Mouse (Mus musculus): ENCODE results near the gene Cmtm4.

Cmtm4 gene

DNA sequence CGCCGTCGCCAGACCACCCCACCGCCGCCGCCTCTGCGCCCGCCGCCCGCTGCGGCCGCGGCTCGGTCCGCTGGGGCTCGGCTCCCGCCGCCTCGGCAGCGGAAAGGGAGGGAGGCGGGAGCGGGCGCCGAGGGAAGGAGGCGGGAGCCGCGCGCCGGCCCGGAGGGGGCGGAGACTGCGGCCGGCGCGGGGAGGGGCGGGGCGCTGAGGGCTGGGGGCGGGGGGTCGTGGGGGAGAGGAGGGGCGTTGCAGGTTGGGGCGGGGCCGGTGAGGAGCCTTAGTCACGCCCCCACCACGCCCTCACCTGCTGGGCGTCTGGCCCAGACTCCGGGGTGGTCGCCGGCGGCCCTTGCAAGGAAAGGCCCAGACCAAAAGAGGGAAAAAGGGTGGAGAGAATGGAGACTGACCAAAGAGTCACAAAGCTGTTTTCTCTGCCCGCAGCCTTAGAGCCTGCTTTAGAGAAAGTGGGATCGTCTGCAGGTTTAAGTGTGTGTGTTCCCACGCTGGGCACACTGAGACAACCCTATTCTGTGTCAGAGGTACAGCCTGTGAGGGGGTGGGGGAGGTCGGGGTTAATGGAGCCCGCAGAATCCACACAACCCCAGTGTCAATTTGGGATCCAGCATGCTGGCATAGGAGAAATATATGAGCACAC, at the start of gene Cmtm4:
Gene Cmtm4, minus strand, starts transcription at position 105 of the 655 bp plus-strand sequence.
- in situ Hi-C loops (cut with MboI; ENCODE audit: unreplicated experiment in 2 of 2) = no loop called here

DNA sequence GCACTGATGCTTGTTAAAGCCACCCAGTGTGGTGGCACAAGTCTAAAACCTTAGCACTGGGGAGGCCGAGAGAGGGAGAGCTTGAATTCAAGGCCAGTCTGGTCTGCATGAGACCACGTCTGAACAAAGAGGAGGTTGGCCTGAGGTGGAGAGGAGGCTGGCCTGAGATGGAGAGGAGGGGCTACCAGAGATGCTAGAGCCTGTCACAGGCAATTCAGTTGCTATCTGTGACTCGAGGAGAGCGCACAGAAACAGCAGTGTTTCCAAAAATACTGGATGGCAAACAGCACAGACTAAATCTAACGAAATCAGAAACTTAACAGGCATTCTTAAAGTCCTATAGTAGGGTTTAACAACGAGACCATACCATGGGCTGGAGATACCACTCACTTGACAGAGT, 49.6 kb upstream of the Cmtm4 start:
- in situ Hi-C loops (cut with MboI; ENCODE audit: unreplicated experiment in 2 of 2) = loop anchor here in 1 of 2 experiments (10.0 kb wide), 3 partner anchors 90 to 350 kb away; partner anchors contain the start of genes Car7 and Nae1

DNA sequence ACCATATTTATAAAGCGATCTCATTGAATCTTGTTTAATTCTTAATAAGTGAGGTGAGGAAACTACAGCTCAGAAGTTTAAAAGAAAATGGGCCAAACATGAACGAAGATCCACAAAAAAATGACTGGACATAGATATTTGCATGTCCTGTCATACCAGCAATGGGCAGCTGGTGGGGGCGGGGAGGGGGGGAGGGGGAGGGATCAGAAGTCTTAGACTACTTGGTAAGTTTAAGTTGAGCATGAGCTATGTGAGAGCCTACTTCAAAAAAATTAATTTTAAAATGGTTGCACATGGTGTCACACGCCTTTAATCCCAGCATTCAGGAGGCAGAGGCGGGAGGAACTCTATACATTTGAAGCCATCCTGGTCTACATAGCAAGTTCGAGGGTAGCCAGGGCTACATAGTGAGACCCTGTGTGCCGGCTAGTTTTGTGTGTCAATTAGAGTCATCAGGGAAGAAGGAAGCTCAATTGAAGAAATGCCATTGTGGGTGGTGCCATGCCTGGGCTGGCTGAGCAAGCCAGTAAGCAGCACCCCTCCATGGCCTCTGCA, 47.6 kb upstream of the Cmtm4 start:
- in situ Hi-C loops (cut with MboI; ENCODE audit: unreplicated experiment in 2 of 2) = loop anchor here (5.0 to 10.0 kb wide), 4 partner anchors 92 to 348 kb away; partner anchors contain the start of genes Car7 (in 1 of the 2) and Nae1 (in 1 of the 2)

DNA sequence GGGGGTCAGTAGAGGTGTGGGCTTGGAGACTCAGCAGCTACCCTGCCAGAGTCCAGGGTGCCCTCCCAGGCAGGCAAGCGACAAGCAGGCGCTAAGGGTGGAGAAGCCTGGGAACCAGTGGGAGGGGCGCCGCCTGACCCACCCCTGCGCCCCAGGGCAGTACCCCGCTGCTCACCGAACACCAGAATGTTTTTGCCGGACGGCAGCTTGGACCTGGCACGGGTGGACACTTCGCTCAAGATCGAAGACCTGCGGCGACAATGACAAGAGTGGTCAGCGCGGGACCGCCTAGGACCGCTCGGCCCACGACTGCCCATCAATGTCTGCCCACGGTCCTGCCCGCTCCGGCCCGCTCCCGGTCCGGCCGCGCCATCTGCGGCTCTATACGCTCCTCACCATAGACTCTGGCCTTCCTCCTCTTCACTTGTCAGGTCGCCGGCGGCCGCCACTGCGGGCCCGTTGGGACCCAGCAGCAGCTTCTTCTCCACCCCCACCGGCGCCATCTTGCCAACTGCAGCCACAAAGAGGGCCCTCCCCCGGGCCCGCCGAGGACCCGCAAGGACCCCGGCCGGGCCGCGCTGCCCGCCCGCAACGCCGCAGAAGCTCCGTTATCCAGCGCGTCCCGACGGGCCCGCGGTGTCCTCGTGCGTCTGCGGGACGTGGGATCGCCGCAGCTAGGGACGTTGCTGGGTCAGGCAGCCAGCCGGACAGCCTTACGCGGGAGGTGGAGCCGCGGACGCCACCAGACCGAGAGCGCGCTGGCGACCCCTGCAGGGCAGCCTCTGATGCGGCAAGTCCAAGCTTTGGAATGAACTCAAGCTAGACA, 46.9 kb upstream of the Cmtm4 start, which contains the start of gene Dync1li2:
Gene Dync1li2, minus strand, starts transcription at position 749 of the 826 bp plus-strand sequence.
- in situ Hi-C loops (cut with MboI; ENCODE audit: unreplicated experiment in 2 of 2) = loop anchor here (5.0 to 10.0 kb wide), 4 partner anchors 92 to 348 kb away; partner anchors contain the start of genes Car7 (in 1 of the 2) and Nae1 (in 1 of the 2)

DNA sequence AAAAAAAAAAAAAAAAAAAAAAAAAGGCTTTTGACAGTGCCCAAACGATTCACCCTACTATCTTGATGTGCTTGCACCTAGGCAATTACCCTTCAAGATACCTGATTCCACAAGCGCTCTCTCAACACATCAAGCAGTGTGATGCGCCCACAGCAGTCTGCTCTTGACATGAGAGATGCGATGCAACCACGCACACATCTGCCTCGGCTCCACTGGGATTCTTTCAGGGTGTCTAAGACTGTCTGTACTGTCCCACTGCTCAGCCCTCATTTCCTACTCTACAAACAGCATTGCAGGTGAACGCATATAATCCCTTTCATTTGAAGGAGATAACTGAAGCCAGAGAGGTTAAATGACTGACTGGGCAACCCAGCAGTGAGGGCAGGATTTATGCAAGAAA, 46.0 kb upstream of the Cmtm4 start:
- in situ Hi-C loops (cut with MboI; ENCODE audit: unreplicated experiment in 2 of 2) = loop anchor here (5.0 to 10.0 kb wide), 4 partner anchors 93 to 347 kb away; partner anchors contain the start of genes Car7 (in 1 of the 2) and Nae1 (in 1 of the 2)

DNA sequence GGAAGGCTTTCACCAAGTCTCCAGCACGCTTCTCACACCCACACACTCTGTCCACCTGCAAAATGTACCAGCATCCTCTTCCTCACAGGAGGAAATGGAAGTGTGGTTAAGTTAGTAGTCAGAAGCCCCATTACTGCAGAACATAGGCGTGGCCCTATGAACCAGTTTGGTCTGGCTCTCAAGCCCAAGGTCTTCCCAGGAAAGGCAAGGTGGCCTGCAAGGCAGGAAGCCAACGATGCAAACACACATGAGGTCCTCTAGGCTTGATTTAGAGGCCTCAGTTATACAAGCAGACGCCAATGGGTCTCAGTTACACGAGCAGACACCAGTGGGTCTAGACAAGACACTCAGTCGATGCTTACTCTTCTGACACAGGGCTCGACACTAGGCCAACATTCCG, 43.9 kb upstream of the Cmtm4 start:
- in situ Hi-C loops (cut with MboI; ENCODE audit: unreplicated experiment in 2 of 2) = loop anchor here in 1 of 2 experiments (5.0 kb wide), 1 partner anchor 97 kb away; no protein-coding TSS in a partner anchor

DNA sequence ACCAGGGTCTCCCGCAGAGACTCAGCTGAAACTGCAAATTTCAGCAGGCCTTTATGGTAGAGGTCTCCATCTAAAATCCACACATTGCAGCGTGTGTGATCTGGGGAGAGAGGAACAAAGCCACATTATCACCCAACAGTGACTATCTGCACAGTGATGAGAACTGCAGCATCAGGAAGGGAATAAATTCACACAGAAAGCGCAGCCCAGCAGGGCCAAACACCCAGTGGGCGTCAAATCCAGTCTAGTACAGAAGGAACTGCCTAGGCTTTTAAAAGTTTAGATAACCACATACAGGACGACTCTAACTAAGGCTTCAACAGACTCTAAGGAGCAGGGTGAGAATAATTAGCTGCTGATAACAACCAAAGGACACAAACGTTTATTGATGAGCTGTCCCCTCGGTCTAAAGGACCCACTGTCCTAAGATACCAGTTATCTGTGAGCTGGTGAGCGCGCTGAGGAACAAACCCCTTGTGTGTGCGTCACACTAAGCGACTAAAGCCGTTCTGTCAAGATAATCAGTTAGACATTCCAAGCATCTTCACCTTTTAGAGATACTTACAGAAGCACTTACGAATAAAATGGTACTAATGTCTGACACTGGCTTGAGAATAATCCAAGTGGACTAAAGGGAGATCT, 42.0 kb upstream of the Cmtm4 start:
- in situ Hi-C loops (cut with MboI; ENCODE audit: unreplicated experiment in 2 of 2) = loop anchor here in 1 of 2 experiments (5.0 kb wide), 1 partner anchor 95 kb away; no protein-coding TSS in a partner anchor

DNA sequence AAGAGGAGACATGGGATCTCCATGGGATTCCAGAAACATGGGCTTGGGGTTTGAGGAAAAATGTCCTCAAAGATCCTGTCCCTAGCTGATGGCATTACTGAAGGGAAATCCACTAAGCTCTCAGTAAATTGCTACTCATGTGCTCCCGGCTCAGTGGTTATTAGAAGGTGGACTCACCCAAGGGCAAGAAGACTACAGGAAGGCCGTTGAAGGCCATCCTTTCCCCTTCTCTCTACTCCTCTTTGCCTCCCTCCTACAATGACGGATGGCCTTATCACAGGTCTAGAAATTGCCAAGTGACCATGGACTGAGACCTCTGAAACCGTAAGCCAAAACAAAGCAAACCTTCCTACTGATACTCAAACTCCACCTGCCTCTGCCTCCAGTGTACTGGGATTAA, 41.0 kb upstream of the Cmtm4 start:
- in situ Hi-C loops (cut with MboI; ENCODE audit: unreplicated experiment in 2 of 2) = loop anchor here in 1 of 2 experiments (5.0 kb wide), 1 partner anchor 94 kb away; no protein-coding TSS in a partner anchor

DNA sequence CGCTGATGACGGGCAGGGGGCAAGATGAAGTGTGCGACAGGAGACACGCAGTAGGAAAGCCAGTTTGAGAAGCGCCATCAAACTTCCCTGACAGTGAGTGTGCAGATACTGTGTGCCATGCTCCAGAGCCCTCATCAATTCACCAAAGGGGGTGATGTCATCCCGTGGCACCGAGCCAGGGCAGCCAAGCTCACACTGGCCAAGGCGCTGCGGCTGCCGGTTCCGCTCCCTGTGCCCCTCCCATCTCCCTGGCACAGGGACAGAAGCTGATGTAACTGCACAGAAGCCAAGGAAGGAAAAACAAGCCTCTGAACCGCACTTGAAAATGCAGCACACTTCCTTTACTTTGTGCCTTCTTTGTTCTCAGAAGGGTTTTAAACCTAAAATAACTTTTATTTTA, 40.4 kb upstream of the Cmtm4 start:
- in situ Hi-C loops (cut with MboI; ENCODE audit: unreplicated experiment in 2 of 2) = loop anchor here in 1 of 2 experiments (5.0 kb wide), 1 partner anchor 94 kb away; no protein-coding TSS in a partner anchor

DNA sequence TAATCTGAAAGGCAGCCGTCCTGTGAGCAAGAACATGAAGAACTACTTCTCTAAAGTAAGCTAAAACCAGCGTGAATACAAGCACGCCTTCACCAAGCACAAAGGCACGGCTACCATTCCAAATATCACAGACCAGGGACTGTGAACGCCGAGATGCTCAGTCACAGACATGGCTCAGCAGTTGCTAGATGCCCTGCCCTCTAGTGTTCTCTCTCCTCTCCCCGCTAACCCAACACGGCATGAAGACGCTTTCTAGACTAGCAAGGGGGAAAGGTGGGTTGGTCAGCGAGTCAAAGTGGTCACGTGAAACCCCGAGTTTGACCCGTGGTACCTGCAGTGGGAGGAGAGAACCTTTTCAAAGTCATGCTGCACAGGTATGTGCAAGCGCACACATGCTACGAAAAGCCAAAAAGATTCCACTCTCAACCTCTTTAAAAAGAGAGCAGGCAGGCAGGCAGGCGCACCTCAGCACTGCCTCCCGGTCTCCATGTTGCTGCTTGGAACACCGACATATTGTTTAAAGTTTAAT, 39.3 kb upstream of the Cmtm4 start:
- in situ Hi-C loops (cut with MboI; ENCODE audit: unreplicated experiment in 2 of 2) = loop anchor here in 1 of 2 experiments (5.0 kb wide), 1 partner anchor 93 kb away; no protein-coding TSS in a partner anchor

DNA sequence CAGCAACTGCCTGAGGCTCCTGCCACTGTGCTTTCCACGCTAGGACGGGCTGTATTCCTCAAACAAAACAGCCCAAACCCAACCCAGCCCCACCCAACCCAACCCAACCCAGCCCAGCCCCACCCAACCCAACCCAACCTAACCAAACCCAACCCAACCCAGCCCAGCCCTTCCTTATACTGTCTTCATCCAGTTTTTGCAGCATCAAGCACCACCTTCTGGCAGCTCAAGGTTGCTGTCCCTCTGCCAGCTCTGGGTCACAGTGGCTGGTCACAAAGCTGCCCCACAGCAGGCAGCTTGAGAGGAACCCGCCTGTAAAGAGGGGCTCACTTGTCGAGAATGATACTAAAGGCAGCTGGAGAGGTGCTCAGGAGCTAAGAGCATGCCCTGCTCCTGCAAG, 38.7 kb upstream of the Cmtm4 start:
- in situ Hi-C loops (cut with MboI; ENCODE audit: unreplicated experiment in 2 of 2) = no loop called here

DNA sequence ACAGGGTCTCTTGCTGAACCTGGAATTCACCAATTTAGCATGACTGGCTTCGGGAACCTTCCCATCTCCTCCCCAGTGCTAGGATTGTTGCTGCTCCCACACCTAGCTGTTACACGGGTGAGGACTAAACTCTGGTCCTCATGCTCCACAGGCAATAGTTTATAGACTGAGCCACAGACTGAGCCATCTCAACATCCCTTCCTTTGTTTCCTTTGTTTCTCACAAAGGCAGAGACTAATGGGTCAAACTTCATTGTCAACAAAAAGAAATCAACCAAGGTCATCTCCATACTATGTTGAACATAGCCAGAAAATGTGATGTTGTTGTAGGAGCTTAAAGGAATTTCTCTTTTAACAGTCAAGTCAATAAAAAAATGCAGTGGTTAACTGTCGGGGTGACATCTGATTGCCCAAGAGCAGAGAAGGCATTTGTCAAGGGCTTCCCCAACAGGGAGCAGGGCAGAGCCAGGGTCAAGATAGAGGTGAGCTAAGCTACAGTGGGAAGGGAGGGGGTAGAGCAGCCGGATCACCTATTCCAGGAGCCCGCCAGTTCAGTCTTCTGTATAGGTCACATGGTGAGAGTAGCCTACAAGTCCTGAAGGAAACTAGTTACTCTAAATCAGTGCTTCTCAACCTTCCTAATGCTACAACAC, 37.7 kb upstream of the Cmtm4 start:
- in situ Hi-C loops (cut with MboI; ENCODE audit: unreplicated experiment in 2 of 2) = no loop called here

DNA sequence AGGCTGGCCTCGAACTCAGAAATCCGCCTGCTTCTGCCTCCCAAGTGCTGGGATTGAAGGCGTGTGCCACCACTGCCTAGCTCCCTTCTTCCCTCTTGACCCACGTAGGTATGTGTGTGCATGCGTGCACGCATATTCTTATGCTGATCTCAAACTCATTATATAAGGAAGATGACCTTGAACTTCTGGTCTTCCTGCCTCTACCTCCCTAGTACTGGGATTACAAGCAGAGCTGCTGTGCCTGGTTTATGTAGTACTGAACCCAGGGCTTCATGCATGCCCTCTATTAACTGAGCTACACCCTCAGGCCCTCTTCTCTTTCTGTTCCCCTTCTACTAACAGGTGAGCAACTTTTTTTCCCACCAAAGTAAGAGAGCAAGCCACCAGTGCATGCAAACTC, 37.0 kb upstream of the Cmtm4 start:
- in situ Hi-C loops (cut with MboI; ENCODE audit: unreplicated experiment in 2 of 2) = no loop called here

DNA sequence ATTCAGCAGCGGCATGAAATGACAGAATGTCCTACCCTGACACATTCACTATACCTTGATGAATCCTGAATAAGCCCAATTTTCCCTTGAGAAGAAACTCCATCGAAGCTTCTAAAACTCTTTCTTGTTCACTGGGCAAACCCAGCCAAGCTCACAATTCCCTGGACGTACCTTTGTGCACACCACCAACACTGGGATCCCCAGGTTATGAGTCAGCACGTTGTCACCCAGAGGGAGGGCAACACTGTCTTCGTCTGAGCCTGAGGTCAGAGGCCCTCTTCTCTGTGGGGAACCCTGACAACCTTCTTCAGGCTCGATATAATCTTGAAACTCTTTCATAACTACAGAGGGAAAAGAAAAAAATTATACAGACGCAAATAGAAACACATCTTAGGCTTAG, 34.6 kb upstream of the Cmtm4 start:
- in situ Hi-C loops (cut with MboI; ENCODE audit: unreplicated experiment in 2 of 2) = no loop called here

DNA sequence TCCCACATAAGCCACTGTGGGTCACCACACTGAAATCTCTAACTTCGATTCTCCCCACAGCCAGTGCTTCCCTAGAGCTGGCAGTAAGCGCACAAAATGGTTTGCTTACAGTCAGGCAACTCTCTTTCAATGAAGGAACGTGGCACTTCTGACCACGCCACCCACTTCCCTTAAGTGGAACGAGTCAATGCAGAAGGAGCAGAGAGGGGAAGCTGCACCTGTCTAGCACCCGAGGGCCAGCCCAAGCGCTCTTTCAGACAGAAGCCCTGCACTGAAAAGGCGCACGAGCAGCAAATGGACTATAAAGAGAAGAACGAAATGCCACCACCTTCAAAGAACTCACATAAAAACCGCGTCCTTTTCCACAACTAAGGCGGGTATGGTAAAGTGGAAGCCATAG, 32.1 kb upstream of the Cmtm4 start:
- in situ Hi-C loops (cut with MboI; ENCODE audit: unreplicated experiment in 2 of 2) = no loop called here

DNA sequence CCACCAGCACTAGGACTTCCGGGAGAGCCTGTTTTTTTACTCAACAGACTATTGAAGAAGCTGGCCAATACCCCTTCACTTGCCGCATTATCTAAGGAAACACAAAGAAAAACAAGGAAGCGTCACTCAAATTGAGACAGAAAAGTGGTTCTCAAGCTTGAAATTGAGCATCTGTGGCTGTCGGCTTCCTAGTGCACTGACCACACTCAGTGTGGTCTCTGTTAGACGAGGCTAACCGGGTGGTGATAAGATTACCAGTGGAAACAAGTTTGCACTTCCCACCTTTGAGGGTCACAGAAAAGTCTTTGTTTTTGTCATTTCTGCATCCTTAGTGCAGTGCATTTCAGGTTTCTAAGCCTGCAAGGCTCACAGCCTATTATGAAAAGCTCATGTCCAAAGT, 26.7 kb upstream of the Cmtm4 start:
- in situ Hi-C loops (cut with MboI; ENCODE audit: unreplicated experiment in 2 of 2) = loop anchor here in 1 of 2 experiments (25.0 kb wide), 1 partner anchor 160 kb away; the partner anchor contains the start of gene Cklf

DNA sequence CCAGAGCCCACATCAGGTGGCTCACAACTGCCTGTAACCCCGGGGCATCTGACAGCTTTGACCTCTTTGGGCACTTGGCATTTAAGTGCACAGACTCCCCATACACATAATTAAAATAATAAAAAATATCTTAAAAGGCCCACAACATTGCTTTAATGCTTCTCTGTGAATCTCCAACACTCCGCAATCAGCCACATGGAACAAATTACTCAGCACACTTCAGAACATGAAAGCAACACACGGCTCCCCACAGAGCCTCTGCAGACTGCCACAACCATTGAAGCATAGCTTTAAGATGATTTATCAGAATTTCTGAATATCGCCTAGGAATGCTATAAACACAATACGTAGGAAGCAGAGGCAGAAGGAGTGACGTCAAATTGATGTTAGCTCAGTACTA, 20.4 kb upstream of the Cmtm4 start:
- in situ Hi-C loops (cut with MboI; ENCODE audit: unreplicated experiment in 2 of 2) = loop anchor here in 1 of 2 experiments (25.0 kb wide), 1 partner anchor 154 kb away; the partner anchor contains the start of gene Cklf

DNA sequence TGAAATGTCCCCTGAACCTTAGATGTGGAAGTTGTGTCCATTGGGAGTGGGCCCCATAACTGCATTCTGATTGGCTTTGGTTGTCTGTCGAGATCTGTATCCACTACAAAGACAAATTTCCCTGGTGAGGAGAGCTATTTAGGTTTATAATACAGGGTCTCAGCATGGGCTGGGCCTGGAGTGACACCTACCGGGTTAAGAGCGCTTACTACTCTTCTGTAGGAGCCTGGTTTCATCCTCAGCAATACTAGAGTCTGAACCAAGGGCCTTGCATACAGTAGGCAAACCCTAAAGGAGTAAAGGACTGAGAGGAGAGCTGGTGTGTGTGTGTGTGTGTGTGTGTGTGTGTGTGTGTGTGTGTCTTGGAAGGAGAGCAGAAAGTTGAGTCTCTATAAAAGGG, 18.6 kb upstream of the Cmtm4 start:
- in situ Hi-C loops (cut with MboI; ENCODE audit: unreplicated experiment in 2 of 2) = loop anchor here in 1 of 2 experiments (25.0 kb wide), 1 partner anchor 152 kb away; the partner anchor contains the start of gene Cklf

DNA sequence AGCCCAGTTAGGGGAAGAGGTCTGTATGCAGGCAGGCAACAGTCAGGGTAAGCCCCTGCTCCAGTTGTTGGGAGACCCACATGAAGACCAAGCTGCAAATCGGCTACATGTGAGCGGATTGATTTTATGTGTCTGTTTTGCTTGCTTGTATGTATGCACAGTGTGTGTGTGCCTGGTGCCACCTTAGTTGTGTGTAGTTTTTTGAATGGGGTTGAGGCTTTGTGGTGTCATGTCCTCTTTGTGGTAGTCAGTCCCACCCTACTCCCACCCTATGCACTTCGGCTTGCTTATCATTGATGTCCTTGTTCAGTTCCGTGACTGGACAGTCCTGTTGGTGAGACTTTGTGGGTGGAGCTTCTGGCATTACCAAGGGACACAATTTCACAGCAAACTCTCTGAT, 18.2 kb upstream of the Cmtm4 start:
- in situ Hi-C loops (cut with MboI; ENCODE audit: unreplicated experiment in 2 of 2) = loop anchor here in 1 of 2 experiments (25.0 kb wide), 1 partner anchor 151 kb away; the partner anchor contains the start of gene Cklf

Measured in v-Abl transformed pro-B cells (cell line).